Mouse (Mus musculus): ENCODE measurements at regions not wholly inside any gene's neighbourhood (a gene's known extent, or its start where the extent isn't known, plus 50 kb on each side); places are given as distances from the start of the nearest gene placed in this dataset.

DNA sequence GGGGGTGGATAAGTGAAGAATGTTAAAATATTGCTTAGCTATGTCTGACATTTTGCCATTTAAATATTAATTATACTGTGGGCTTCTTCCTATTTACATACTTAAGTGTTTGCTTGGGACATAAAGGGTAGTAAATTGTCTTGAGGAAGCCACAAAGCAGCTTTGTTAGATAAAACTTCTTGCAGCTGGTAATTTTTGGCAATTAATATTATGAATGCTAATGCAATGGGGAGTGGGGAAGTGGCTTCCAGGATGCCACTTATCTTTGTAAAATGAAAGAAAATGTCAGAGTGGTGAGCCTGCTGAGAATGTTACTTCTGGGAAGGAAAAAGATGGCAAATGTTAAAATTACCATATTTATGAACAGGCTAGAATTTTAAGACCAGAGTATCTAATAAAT lies 511.2 kb upstream of the Gm12666 start:
- no peak for ATAC-seq (ENCODE audit: low FRiP score)
- H3K27me3 ChIP-seq (ENCODE audit: control insufficient read depth, insufficient read depth, low read length), result no peaks in the 10 kb centered on the region
- no peak overlapping the region for H3K27ac ChIP-seq (ENCODE audit: low read depth, low read length)
- DNase-seq (ENCODE audit: low spot score), result no peak
- no peak overlapping the region for H3K4me3 ChIP-seq (ENCODE audit: low read depth, low read length)
- H3K9me3 ChIP-seq (ENCODE audit: control insufficient read depth, low read length), result no peaks in the 10 kb centered on the region
- H3K4me2 ChIP-seq (replicated peaks; ENCODE audit: low read depth, low read length), result no peak overlapping the region
- no peak overlapping the region for H3K9ac ChIP-seq (ENCODE audit: low read depth, low read length)
- H3K36me3 ChIP-seq (ENCODE audit: control insufficient read depth, insufficient read depth, low read length), result no peaks in the 10 kb centered on the region
- no peaks in the 10 kb centered on the region for H3K4me1 ChIP-seq (replicated peaks; ENCODE audit: control insufficient read depth, insufficient read depth, low read length)
